In the genomic region with DNA sequence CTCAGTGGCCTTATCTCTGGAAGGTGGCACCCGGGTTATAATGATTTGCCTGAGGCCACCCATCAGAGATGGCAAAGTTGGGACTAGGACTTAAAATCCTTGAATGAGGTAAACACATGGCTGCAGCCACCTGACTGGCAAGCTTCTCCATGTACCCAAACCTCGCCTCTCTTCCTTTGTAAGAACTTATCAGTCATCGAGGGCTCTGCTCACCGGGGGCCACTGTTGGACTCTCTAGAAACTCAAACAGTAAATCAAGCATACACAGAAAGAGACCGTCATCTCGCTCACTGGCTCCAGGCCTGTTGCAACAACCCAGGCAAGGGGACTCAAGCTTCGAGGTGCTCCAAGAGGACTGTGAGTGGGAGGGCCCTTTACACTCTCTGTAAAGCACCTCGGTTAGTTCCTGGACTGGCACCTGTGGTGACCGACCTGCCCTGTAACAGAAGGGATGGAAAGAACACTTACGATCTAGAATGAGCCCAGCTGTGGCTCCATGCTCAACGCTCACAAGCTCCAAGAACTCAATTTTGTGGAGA, we compare ENCODE assay signal across 12 mouse cellular contexts.
DNase-seq lines count a peak whose midpoint lies in the region; ATAC-seq and TF ChIP-seq lines count a peak whose summit lies in the region.
"Had no signal": no experiment of that assay in that cellular context is flagged by ENCODE, and none has a peak within 500 bp of the region (broad histone marks: within the 10 kb centered on the region; RNA-seq: fewer than 3 reads in every experiment).

No protein-coding gene starts in this region.

- WGBS in heart, embryonic 11.5 days (ENCODE audit: insufficient replicate concordance) = 55% methylated on average over 11 of the region's 11 CpGs
- WGBS in kidney, postnatal 0 days = 46% methylated on average over 11 of the region's 11 CpGs
- WGBS in embryonic facial prominence, embryonic 14.5 days = 67% methylated on average over 11 of the region's 11 CpGs
- WGBS in limb, embryonic 12.5 days = 50% methylated on average over 11 of the region's 11 CpGs

- no peak for TF ChIP-seq CTCF in kidney, postnatal 0 days (IDR thresholded peaks at IDR 0.05; ENCODE audit: low read depth)

- no peak for DNase-seq in heart, adult 18-20 months
- no peak for DNase-seq in kidney, postnatal 0 days (ENCODE audit: low spot score)
- DNase-seq in kidney, postnatal 14 days = no peak
- DNase-seq in embryonic facial prominence, embryonic 14.5 days (ENCODE audit: low spot score) = no peak
- DNase-seq in urinary bladder, adult 2 months (ENCODE audit: low spot score) = no peak
- DNase-seq in thymus, adult 18-20 months = no peak
- DNase-seq: liver, embryonic 13.5 days; thymus, postnatal 36 days had no signal

- peaks cover 4% of the 10 kb centered on the region for H3K36me3 ChIP-seq in heart, embryonic 11.5 days (ENCODE audit: control insufficient read depth, insufficient read depth, low read length)
- H3K36me3 ChIP-seq in kidney, postnatal 0 days (ENCODE audit: insufficient read depth, low read length) = peaks cover 7% of the 10 kb centered on the region; the same call in 1 of the 2 replicates
- H3K36me3 ChIP-seq in embryonic facial prominence, embryonic 14.5 days (ENCODE audit: control insufficient read depth, insufficient read depth, low read length) = peaks cover 10% of the 10 kb centered on the region
- peaks cover 11% of the 10 kb centered on the region for H3K36me3 ChIP-seq in limb, embryonic 12.5 days
- H3K36me3 ChIP-seq: midbrain, embryonic 13.5 days had no signal

- H3K27ac ChIP-seq in heart, embryonic 11.5 days (ENCODE audit: low read depth, low read length) = peak overlapping the region; percentile 93
- H3K27ac ChIP-seq in kidney, postnatal 0 days = peak overlapping the region; percentile 93
- H3K27ac ChIP-seq in embryonic facial prominence, embryonic 14.5 days (replicated peaks; ENCODE audit: low read depth, low read length) = peak overlapping the region; percentile 90
- peak overlapping the region; percentile 96 for H3K27ac ChIP-seq in limb, embryonic 12.5 days

- no peaks in the 10 kb centered on the region for H3K9me3 ChIP-seq in heart, embryonic 11.5 days (replicated peaks; ENCODE audit: control insufficient read depth, low read length)
- H3K9me3 ChIP-seq in kidney, postnatal 0 days (replicated peaks; ENCODE audit: low read length) = no peaks in the 10 kb centered on the region
- H3K9me3 ChIP-seq in embryonic facial prominence, embryonic 14.5 days (ENCODE audit: control insufficient read depth, low read length) = no peaks in the 10 kb centered on the region
- H3K9me3 ChIP-seq in limb, embryonic 12.5 days = no peaks in the 10 kb centered on the region
- H3K9me3 ChIP-seq: liver, embryonic 13.5 days; midbrain, embryonic 13.5 days had no signal

- peaks cover 89% of the 10 kb centered on the region for H3K4me1 ChIP-seq in heart, embryonic 11.5 days (ENCODE audit: control insufficient read depth, insufficient read depth, low read length)
- peaks cover 60% of the 10 kb centered on the region for H3K4me1 ChIP-seq in kidney, postnatal 0 days (replicated peaks; ENCODE audit: insufficient read depth, low read length)
- H3K4me1 ChIP-seq in embryonic facial prominence, embryonic 14.5 days (ENCODE audit: control insufficient read depth, insufficient read depth, low read length) = peaks cover 53% of the 10 kb centered on the region
- H3K4me1 ChIP-seq in limb, embryonic 12.5 days (replicated peaks) = peaks cover 75% of the 10 kb centered on the region

- no peaks in the 10 kb centered on the region for H3K27me3 ChIP-seq in heart, embryonic 11.5 days (ENCODE audit: control insufficient read depth, insufficient read depth, low read length)
- H3K27me3 ChIP-seq in kidney, postnatal 0 days (ENCODE audit: insufficient read depth, low read length) = no peaks in the 10 kb centered on the region
- H3K27me3 ChIP-seq in embryonic facial prominence, embryonic 14.5 days (replicated peaks; ENCODE audit: control insufficient read depth, insufficient read depth, low read length) = no peaks in the 10 kb centered on the region
- H3K27me3 ChIP-seq in limb, embryonic 12.5 days = no peaks in the 10 kb centered on the region
- H3K27me3 ChIP-seq: liver, embryonic 13.5 days had no signal

- H3K9ac ChIP-seq in heart, embryonic 11.5 days (ENCODE audit: low read depth, low read length) = peak overlapping the region; percentile 49; the same call in 1 of the 2 replicates
- H3K9ac ChIP-seq in kidney, postnatal 0 days (ENCODE audit: low read depth, low read length) = no peak overlapping the region
- no peak overlapping the region; the same call in 1 of the 2 replicates for H3K9ac ChIP-seq in embryonic facial prominence, embryonic 14.5 days (ENCODE audit: low read depth, low read length)
- H3K9ac ChIP-seq in limb, embryonic 12.5 days (replicated peaks) = 0 out of 2 replicates have a peak overlapping the region, but pooled peaks have one; percentile 51
- H3K9ac ChIP-seq: liver, embryonic 13.5 days; midbrain, embryonic 13.5 days had no signal

- ATAC-seq in heart, embryonic 11.5 days (replicated peaks; ENCODE audit: insufficient number of reproducible peaks, low FRiP score, low TSS enrichment) = no peak
- no peak for ATAC-seq in kidney, postnatal 0 days (replicated peaks; ENCODE audit: low FRiP score, low read depth)
- ATAC-seq in embryonic facial prominence, embryonic 14.5 days (ENCODE audit: low read depth) = no peak
- no peak for ATAC-seq in limb, embryonic 12.5 days (ENCODE audit: insufficient number of reproducible peaks, insufficient read depth, low FRiP score, low TSS enrichment, low read depth)
- ATAC-seq: CD4-positive, CD25-positive, alpha-beta regulatory T cell, adult 4 months; midbrain, embryonic 13.5 days had no signal

- H3K4me2 ChIP-seq in heart, embryonic 11.5 days = peak overlapping the region; percentile 12
- H3K4me2 ChIP-seq in kidney, postnatal 0 days (ENCODE audit: low read length) = no peak overlapping the region
- no peak overlapping the region for H3K4me2 ChIP-seq in embryonic facial prominence, embryonic 14.5 days (ENCODE audit: low read depth, low read length)
- H3K4me2 ChIP-seq in limb, embryonic 12.5 days = peak overlapping the region; percentile 48; the same call in 1 of the 2 replicates
- H3K4me2 ChIP-seq: liver, embryonic 13.5 days; midbrain, embryonic 13.5 days had no signal

- H3K4me3 ChIP-seq in heart, embryonic 11.5 days (ENCODE audit: low read depth, low read length) = no peak overlapping the region
- no peak overlapping the region for H3K4me3 ChIP-seq in kidney, postnatal 0 days (replicated peaks; ENCODE audit: low read depth, low read length)
- no peak overlapping the region for H3K4me3 ChIP-seq in embryonic facial prominence, embryonic 14.5 days (ENCODE audit: low read depth, low read length)
- H3K4me3 ChIP-seq in limb, embryonic 12.5 days (replicated peaks) = no peak overlapping the region
- H3K4me3 ChIP-seq: liver, embryonic 13.5 days; midbrain, embryonic 13.5 days had no signal

Comparison
In these comparisons a context has a peak if more than half of its experiments do, and no peak if none do; other contexts are left out.
1. H3K4me2 ChIP-seq: peak in heart, embryonic 11.5 days (single experiment) and limb, embryonic 12.5 days (single experiment); none in kidney, postnatal 0 days (single experiment) and embryonic facial prominence, embryonic 14.5 days (single experiment).
2. H3K9ac ChIP-seq: peak in heart, embryonic 11.5 days (single experiment) and limb, embryonic 12.5 days (single experiment); none in kidney, postnatal 0 days (single experiment) and embryonic facial prominence, embryonic 14.5 days (single experiment).
3. Peak in every context shown above with its lines, with median percentiles within 50 percentile points of each other: H3K27ac ChIP-seq.